Mouse (Mus musculus) MEL (cell line): ENCODE measurements around the gene Ckmt1. TPM values are rescaled to one million over a fixed set of nuclear protein-coding genes. Genes with fewer than 3 reads are reported as not detected.

Experiments
- DNase-seq: peaks from one replicate; pipeline ENCODE4 v3.0.0; 2011; ENCODE audit warnings: low read depth, low spot score
- H3K27ac ChIP-seq: 2 replicates; pipeline ENCODE4 v1.5.1; 2012; ENCODE audit warnings: low read depth, mild to moderate bottlenecking, control low read depth, low read length, moderate library complexity; ENCODE audit not compliant: control insufficient read depth
- H3K27me3 ChIP-seq, 2 experiments: fragments of 150-350 bp in 1 of 2; sonication (generic) in 1 of 2; 2 replicates each; pipeline ENCODE4 v1.6.1; 2012; ENCODE audit warnings: low read length in 2 of 2, mild to moderate bottlenecking in 2 of 2, improper control_type of control experiment in 1 of 2, moderate library complexity in 1 of 2; ENCODE audit not compliant: insufficient read depth in 2 of 2, control insufficient read depth in 1 of 2
- H3K36me3 ChIP-seq, 2 experiments: 2 replicates each; pipeline ENCODE4 v1.6.1; 2012 to 2014; ENCODE audit warnings: low read length in 2 of 2, improper control_type of control experiment in 1 of 2, inconsistent platforms in 1 of 2, mild to moderate bottlenecking in 1 of 2; ENCODE audit not compliant: insufficient read depth in 2 of 2, control insufficient read depth in 1 of 2
- H3K4me1 ChIP-seq, 2 experiments: fragments of 150-350 bp in 1 of 2; sonication (generic) in 1 of 2; 2 replicates each; pipeline ENCODE4 v1.6.1; 2012; ENCODE audit warnings: low read length in 2 of 2, improper control_type of control experiment in 1 of 2, mild to moderate bottlenecking in 1 of 2; ENCODE audit not compliant: insufficient read depth in 2 of 2, control insufficient read depth in 1 of 2
- H3K4me3 ChIP-seq, 2 experiments: fragments of 150-350 bp in 1 of 2; sonication (generic) in 1 of 2; 2 replicates each; pipeline ENCODE4 v1.5.1; 2012; ENCODE audit warnings: low read depth in 2 of 2, low read length in 2 of 2, mild to moderate bottlenecking in 2 of 2, moderate library complexity in 2 of 2, control low read depth in 1 of 2, improper control_type of control experiment in 1 of 2; ENCODE audit not compliant: control insufficient read depth in 1 of 2, insufficient read depth in 1 of 2
- H3K79me2 ChIP-seq: 2 replicates; pipeline ENCODE4 v1.6.1; 2012; ENCODE audit warnings: mild to moderate bottlenecking, low read length, moderate library complexity; ENCODE audit not compliant: control insufficient read depth, poor library complexity, insufficient read depth
- H3K9ac ChIP-seq: 2 replicates; pipeline ENCODE4 v1.6.1; 2012; ENCODE audit warnings: low read depth, mild to moderate bottlenecking, control low read depth, low read length, moderate library complexity; ENCODE audit not compliant: control insufficient read depth, poor library complexity, severe bottlenecking
- H3K9me3 ChIP-seq: fragments of 150-350 bp; sonication (generic); replicated peaks from 2 replicates; pipeline ENCODE4 v1.6.1; 2012; ENCODE audit warnings: mild to moderate bottlenecking, low read length, improper control_type of control experiment, moderate library complexity; ENCODE audit not compliant: insufficient read depth
- BHLHE40 ChIP-seq: IDR thresholded peaks from 2 replicates; pipeline ENCODE4 v1.6.1; 2012; ENCODE audit warnings: low read depth, mild to moderate bottlenecking, inconsistent platforms, low read length, improper control_type of control experiment, borderline replicate concordance
- CHD2 ChIP-seq: IDR thresholded peaks from 2 replicates; pipeline ENCODE4 v1.6.1; 2011; ENCODE audit warnings: low read length, improper control_type of control experiment
- CTCF ChIP-seq, 3 experiments: IDR thresholded peaks in 2 of 3; conservative IDR thresholded peaks in 1 of 3; 2 replicates each; pipeline ENCODE4 v1.5.1; 2011 to 2012; ENCODE audit warnings: low read length in 3 of 3, low read depth in 2 of 3, mild to moderate bottlenecking in 2 of 3, improper control_type of control experiment in 1 of 3, inconsistent platforms in 1 of 3, mixed read lengths in 1 of 3, moderate library complexity in 1 of 3; ENCODE audit not compliant: control insufficient read depth in 1 of 3, insufficient read depth in 1 of 3, poor library complexity in 1 of 3, severe bottlenecking in 1 of 3
- EP300 ChIP-seq, 2 experiments: IDR thresholded peaks; 2 replicates each; pipeline ENCODE4 v1.6.1; 2011; ENCODE audit warnings: improper control_type of control experiment in 2 of 2, low read length in 2 of 2, low read depth in 1 of 2, mild to moderate bottlenecking in 1 of 2
- GATA1 ChIP-seq: IDR thresholded peaks from 2 replicates; pipeline ENCODE4 v1.6.1; 2011; ENCODE audit warnings: low read depth, low read length, improper control_type of control experiment
- HCFC1 ChIP-seq: IDR thresholded peaks from 2 replicates; pipeline ENCODE4 v1.6.1; 2012; ENCODE audit warnings: low read depth, mild to moderate bottlenecking, inconsistent platforms, low read length, improper control_type of control experiment, moderate library complexity
- MAZ ChIP-seq: IDR thresholded peaks from 2 replicates; pipeline ENCODE4 v1.6.1; 2012; ENCODE audit warnings: low read depth, mild to moderate bottlenecking, inconsistent platforms, low read length, improper control_type of control experiment
- MEF2A ChIP-seq: IDR thresholded peaks from 2 replicates; pipeline ENCODE4 v1.6.1; 2014; ENCODE audit warnings: low read depth, mild to moderate bottlenecking, inconsistent platforms, low read length, improper control_type of control experiment; ENCODE audit not compliant: poor library complexity, insufficient replicate concordance, severe bottlenecking; ENCODE audit errors: extremely low read depth
- MXI1 ChIP-seq: IDR thresholded peaks from 2 replicates; pipeline ENCODE4 v1.6.1; 2011; ENCODE audit warnings: mild to moderate bottlenecking, low read depth, low read length, improper control_type of control experiment
- MYC ChIP-seq: IDR thresholded peaks from 2 replicates; pipeline ENCODE4 v1.6.1; 2011; ENCODE audit warnings: low read depth, mild to moderate bottlenecking, low read length, improper control_type of control experiment, moderate library complexity
- NRF1 ChIP-seq: IDR thresholded peaks from 2 replicates; pipeline ENCODE4 v1.6.1; 2014; ENCODE audit warnings: low read depth, mild to moderate bottlenecking, inconsistent platforms, low read length, improper control_type of control experiment, moderate library complexity; ENCODE audit not compliant: poor library complexity, insufficient read depth, severe bottlenecking
- POLR2A ChIP-seq, 2 experiments: IDR thresholded peaks; 2 replicates each; pipeline ENCODE4 v1.6.1; 2011 to 2012; ENCODE audit warnings: low read length in 2 of 2, mild to moderate bottlenecking in 2 of 2, control low read depth in 1 of 2, improper control_type of control experiment in 1 of 2, low read depth in 1 of 2, moderate library complexity in 1 of 2; ENCODE audit not compliant: control insufficient read depth in 1 of 2, insufficient read depth in 1 of 2, poor library complexity in 1 of 2
- RAD21 ChIP-seq: IDR thresholded peaks from 2 replicates; pipeline ENCODE4 v1.6.1; 2011; ENCODE audit warnings: mild to moderate bottlenecking, low read depth, low read length, improper control_type of control experiment
- SMC3 ChIP-seq: IDR thresholded peaks from 2 replicates; pipeline ENCODE4 v1.6.1; 2011; ENCODE audit warnings: low read depth, low read length, improper control_type of control experiment
- USF1 ChIP-seq: IDR thresholded peaks from 2 replicates; pipeline ENCODE4 v1.6.1; 2014; ENCODE audit warnings: low read depth, mild to moderate bottlenecking, inconsistent platforms, low read length, improper control_type of control experiment, moderate library complexity
- ZC3H11A ChIP-seq: IDR thresholded peaks from 2 replicates; pipeline ENCODE4 v1.6.1; 2012; ENCODE audit warnings: low read depth, mild to moderate bottlenecking, inconsistent platforms, low read length, improper control_type of control experiment
- ZKSCAN1 ChIP-seq: IDR thresholded peaks from 2 replicates; pipeline ENCODE4 v1.6.1; 2012; ENCODE audit warnings: low read depth, mild to moderate bottlenecking, inconsistent platforms, low read length, improper control_type of control experiment, moderate library complexity
- ZMIZ1 ChIP-seq: IDR thresholded peaks from 2 replicates; pipeline ENCODE4 v1.6.1; 2012; ENCODE audit warnings: low read depth, mild to moderate bottlenecking, inconsistent platforms, low read length, improper control_type of control experiment, moderate library complexity
- ZNF384 ChIP-seq: IDR thresholded peaks from 2 replicates; pipeline ENCODE4 v1.6.1; 2012; ENCODE audit warnings: low read depth, mild to moderate bottlenecking, inconsistent platforms, low read length, improper control_type of control experiment
- polyA plus RNA-seq, 2 experiments: library from polyadenylated mRNA; stranded (reverse) in 1 of 2; unstranded in 1 of 2; fragments of >175 nt in 1 of 2; fragments of >200 nt in 1 of 2; gene quantifications; 2 replicates each; pipeline versions ENCODE4 v1.2.1 to v1.2.4; 2012; ENCODE audit warnings: low replicate concordance in 2 of 2, low read depth in 1 of 2; ENCODE audit not compliant: insufficient read length in 2 of 2, insufficient read depth in 1 of 2, missing spikeins in 1 of 2
- total RNA-seq: library from RNA; depleted of rRNA; stranded (reverse); fragments of 300-350 nt; gene quantifications from 2 replicates; pipeline ENCODE4 v1.2.3, GENCODE M21; 2012

Ckmt1 gene
- total and polyA plus RNA-seq, 3 experiments, result not detected

GRCm38 (mm10) chr2:121354378-121354777 lies 3.1 kb upstream of the Ckmt1 start (continued):
- TF ChIP-seq EP300 (IDR thresholded peaks at IDR 0.05; ENCODE audit: low read depth in 1 of 2, low read length in 2 of 2) (no peak), ZKSCAN1 (no peak), MEF2A (no peak)
- TF ChIP-seq, all 39 proteins: peak for 0

DNA sequence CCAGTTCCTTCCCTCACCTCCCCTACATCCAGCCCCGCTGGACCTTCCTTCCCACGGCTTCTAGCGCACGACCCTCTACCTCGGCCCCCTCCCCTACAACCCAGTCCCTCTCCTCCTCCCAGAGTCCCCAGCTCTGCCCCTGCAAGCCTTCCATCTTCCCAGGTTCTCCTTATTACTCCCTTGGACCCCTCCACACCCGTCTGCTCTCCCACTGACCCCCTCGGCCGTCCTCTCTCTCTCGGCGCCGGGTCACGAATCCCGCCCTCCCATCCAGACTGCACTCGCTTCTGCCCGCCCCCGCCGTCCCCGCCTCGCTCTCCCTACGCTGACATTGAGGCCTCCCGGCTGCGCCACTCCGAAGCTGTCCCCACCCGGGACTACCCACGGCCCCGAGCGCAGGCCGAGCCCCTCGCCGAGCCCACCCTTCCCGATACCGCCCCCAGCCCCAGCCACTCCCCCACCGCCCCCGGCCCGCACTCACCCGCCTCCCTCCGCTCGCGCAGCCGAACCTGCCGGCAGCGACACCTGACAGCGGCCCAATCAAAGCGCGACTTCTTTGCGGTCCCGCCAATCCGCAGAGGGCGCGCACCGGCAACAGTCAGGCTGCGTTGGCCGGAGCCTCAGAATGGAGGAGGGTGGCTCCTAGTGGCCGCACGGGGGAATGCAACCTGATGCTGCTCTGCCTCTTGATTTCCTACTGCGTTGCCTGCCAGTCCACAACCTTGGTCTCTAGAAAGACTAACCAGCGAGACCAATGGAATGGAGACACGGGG lies 2.5 kb upstream of the Ckmt1 start, which contains the start of gene Ppip5k1:
Ppip5k1 (minus strand) TSS at position 577 of the 773 bp plus-strand sequence.
- H3K9ac ChIP-seq, result peak within 1 kb of the TSS; percentile 76
- DNase-seq, result peak; percentile 98
- H3K4me3 ChIP-seq, result peak within 1 kb of the TSS; percentile 82 to 94
- no peaks in the 10 kb centered on the region; the same call in 1 of the 2 replicates for H3K79me2 ChIP-seq
- no peak within 1 kb of the TSS for H3K27ac ChIP-seq
- no peaks in the 10 kb centered on the region; a peak in 1 of 4 replicates for H3K36me3 ChIP-seq
- no peaks in the 10 kb centered on the region for H3K9me3 ChIP-seq
- TF ChIP-seq POLR2A (IDR thresholded peaks at IDR 0.05; ENCODE audit: control insufficient read depth in 1 of 2, insufficient read depth in 1 of 2, low read depth in 1 of 2, low read length in 2 of 2, poor library complexity in 1 of 2) (no peak; a peak in 1 of 4 replicates), USF1 (peak; percentile 76), BHLHE40 (no peak), GATA1 (no peak), ZMIZ1 (no peak), HCFC1 (peak; percentile 80), MXI1 (peak; percentile 38; the same call in 1 of the 2 replicates), ZC3H11A (peak; percentile 36; the same call in 1 of the 2 replicates), MYC (0 out of 2 replicates have a peak, but pooled peaks have one; percentile 34), CTCF (IDR thresholded peaks at IDR 0.05 in 2 of 3, conservative IDR thresholded peaks at IDR 0.05 in 1 of 3; ENCODE audit: control insufficient read depth in 1 of 3, insufficient read depth in 1 of 3, low read depth in 2 of 3, low read length in 3 of 3, poor library complexity in 1 of 3, severe bottlenecking in 1 of 3) (peak; percentile 72 to 90 (median 87)), ZNF384 (no peak), SMC3 (peak; percentile 51), CHD2 (no peak), MAZ (peak; percentile 65), NRF1 (0 out of 2 replicates have a peak, but pooled peaks have one; percentile 28), MEF2A (no peak), RAD21 (peak; percentile 60)
- TF ChIP-seq, all 39 proteins: peak for 10
- Histone ChIP-seq H3K4me1 (peaks cover 0 to 4% of the 10 kb centered on the region in 2 experiments; a peak in 2 of 4 replicates), H3K27me3 (peaks cover 0 to 2% of the 10 kb centered on the region in 2 experiments; a peak in 2 of 4 replicates)
